Mouse (Mus musculus): ENCODE results near the gene Sbno2. TPM values are rescaled to one million over a fixed set of nuclear protein-coding genes. Genes with fewer than 3 reads are reported as not detected.
A peak's percentile ranks its signal among the peaks of the same experiment; 100 is the strongest.

The Sbno2 gene
- polyA plus RNA-seq, 1 experiment from 2014 or later = 8.3 TPM

- Histone ChIP-seq H3K4me2 (peak overlapping the region; percentile 75), H3K9ac (no peak overlapping the region), H3K4me3 (peak overlapping the region; percentile 91), H3K4me1 (replicated peaks) (peaks cover 52% of the 10 kb centered on the region), H3K27me3 (no peaks in the 10 kb centered on the region), H3K9me3 (replicated peaks) (no peaks in the 10 kb centered on the region), H3K36me3 (no peaks in the 10 kb centered on the region), H3K27ac (0 out of 2 replicates have a peak overlapping the region, but pooled peaks have one; percentile 20)
- WGBS = 49% methylated on average over 11 of the region's 11 CpGs
- no peak for ATAC-seq (replicated peaks; ENCODE audit: insufficient number of reproducible peaks, insufficient read depth, low FRiP score, low read depth)
Observed at GRCm38 (mm10) chr10:80100982-80101381, 4.4 kb downstream of the Sbno2 start.

- Histone ChIP-seq H3K27me3 (no peaks in the 10 kb centered on the region), H3K36me3 (no peaks in the 10 kb centered on the region), H3K4me1 (replicated peaks) (peaks cover 73% of the 10 kb centered on the region), H3K9ac (no peak overlapping the region), H3K4me2 (no peak overlapping the region), H3K9me3 (replicated peaks) (no peaks in the 10 kb centered on the region), H3K4me3 (no peak overlapping the region), H3K27ac (no peak overlapping the region)
- WGBS = 81% methylated on average over 5 of the region's 5 CpGs
- ATAC-seq (replicated peaks; ENCODE audit: insufficient number of reproducible peaks, insufficient read depth, low FRiP score, low read depth) = no peak
Observed at GRCm38 (mm10) chr10:80098630-80099029, 6.7 kb downstream of the Sbno2 start.

- Histone ChIP-seq H3K36me3 (no peaks in the 10 kb centered on the region), H3K4me3 (no peak overlapping the region), H3K4me2 (peak overlapping the region; percentile 17), H3K27me3 (no peaks in the 10 kb centered on the region), H3K9me3 (replicated peaks) (no peaks in the 10 kb centered on the region), H3K27ac (peak overlapping the region; percentile 3; the same call in 1 of the 2 replicates), H3K9ac (0 out of 2 replicates have a peak overlapping the region, but pooled peaks have one; percentile 3), H3K4me1 (replicated peaks) (peaks cover 77% of the 10 kb centered on the region)
- no peak for ATAC-seq (replicated peaks; ENCODE audit: insufficient number of reproducible peaks, insufficient read depth, low FRiP score, low read depth)
- 6% methylated on average over 6 of the region's 7 CpGs for WGBS
Observed at GRCm38 (mm10) chr10:80097275-80097674, 8.1 kb downstream of the Sbno2 start.

- no peak overlapping the region; the same call in 1 of the 2 replicates for H3K9ac ChIP-seq
- 75% methylated on average over 5 of the region's 5 CpGs for WGBS
- no peak; the same call in 1 of the 2 replicates for ATAC-seq (replicated peaks; ENCODE audit: insufficient number of reproducible peaks, insufficient read depth, low FRiP score, low read depth)
- H3K4me1 ChIP-seq (replicated peaks) = peaks cover 68% of the 10 kb centered on the region
- no peak overlapping the region for H3K4me2 ChIP-seq
- H3K4me3 ChIP-seq = no peak overlapping the region
- no peaks in the 10 kb centered on the region for H3K36me3 ChIP-seq
- peak overlapping the region; percentile 24; the same call in 1 of the 2 replicates for H3K27ac ChIP-seq
- no peaks in the 10 kb centered on the region for H3K27me3 ChIP-seq
- H3K9me3 ChIP-seq (replicated peaks) = no peaks in the 10 kb centered on the region
Observed at GRCm38 (mm10) chr10:80095547-80095946, 9.8 kb downstream of the Sbno2 start.

GRCm38 (mm10) chr10:80094684-80095083, 10.7 kb downstream of the Sbno2 start:
- peaks cover 62% of the 10 kb centered on the region for H3K4me1 ChIP-seq (replicated peaks)
- H3K36me3 ChIP-seq = no peaks in the 10 kb centered on the region
- H3K4me3 ChIP-seq = no peak overlapping the region
- no peak overlapping the region for H3K4me2 ChIP-seq
- H3K9ac ChIP-seq = no peak overlapping the region; the same call in 1 of the 2 replicates
- H3K27me3 ChIP-seq = no peaks in the 10 kb centered on the region
- WGBS = 75% methylated on average over 3 of the region's 3 CpGs
- H3K27ac ChIP-seq = no peak overlapping the region
- no peaks in the 10 kb centered on the region for H3K9me3 ChIP-seq (replicated peaks)
- no peak for ATAC-seq (replicated peaks; ENCODE audit: insufficient number of reproducible peaks, insufficient read depth, low FRiP score, low read depth)

GRCm38 (mm10) chr10:80094085-80094484, 11.3 kb downstream of the Sbno2 start:
- Histone ChIP-seq H3K27me3 (no peaks in the 10 kb centered on the region), H3K4me3 (no peak overlapping the region), H3K4me1 (replicated peaks) (peaks cover 58% of the 10 kb centered on the region), H3K9ac (no peak overlapping the region), H3K9me3 (replicated peaks) (no peaks in the 10 kb centered on the region), H3K36me3 (no peaks in the 10 kb centered on the region), H3K4me2 (no peak overlapping the region), H3K27ac (no peak overlapping the region)
- no peak for ATAC-seq (replicated peaks; ENCODE audit: insufficient number of reproducible peaks, insufficient read depth, low FRiP score, low read depth)
- 85% methylated on average over 6 of the region's 6 CpGs for WGBS

- 84% methylated on average over 5 of the region's 5 CpGs for WGBS
- H3K9me3 ChIP-seq (replicated peaks) = no peaks in the 10 kb centered on the region
- no peaks in the 10 kb centered on the region for H3K36me3 ChIP-seq
- ATAC-seq (replicated peaks; ENCODE audit: insufficient number of reproducible peaks, insufficient read depth, low FRiP score, low read depth) = no peak
- H3K9ac ChIP-seq = no peak overlapping the region
- H3K4me2 ChIP-seq = no peak overlapping the region
- no peaks in the 10 kb centered on the region for H3K27me3 ChIP-seq
- no peak overlapping the region for H3K4me3 ChIP-seq
- H3K27ac ChIP-seq = no peak overlapping the region
- H3K4me1 ChIP-seq (replicated peaks) = peaks cover 55% of the 10 kb centered on the region
Observed at GRCm38 (mm10) chr10:80092690-80093089, 12.7 kb downstream of the Sbno2 start.

- Histone ChIP-seq H3K9ac (no peak overlapping the region), H3K4me1 (replicated peaks) (peaks cover 50% of the 10 kb centered on the region), H3K36me3 (no peaks in the 10 kb centered on the region), H3K27ac (no peak overlapping the region), H3K27me3 (no peaks in the 10 kb centered on the region), H3K4me3 (no peak overlapping the region), H3K4me2 (no peak overlapping the region), H3K9me3 (replicated peaks) (no peaks in the 10 kb centered on the region)
- no peak for ATAC-seq (replicated peaks; ENCODE audit: insufficient number of reproducible peaks, insufficient read depth, low FRiP score, low read depth)
- WGBS = 73% methylated on average over 6 of the region's 6 CpGs
Observed at GRCm38 (mm10) chr10:80091527-80091926, 13.8 kb downstream of the Sbno2 start.

- ATAC-seq (replicated peaks; ENCODE audit: insufficient number of reproducible peaks, insufficient read depth, low FRiP score, low read depth) = no peak
Observed at GRCm38 (mm10) chr10:80089146-80089545, 16.2 kb downstream of the Sbno2 start.

GRCm38 (mm10) chr10:80087483-80087882, 17.9 kb downstream of the Sbno2 start:
- Histone ChIP-seq H3K4me3 (no peak overlapping the region), H3K4me2 (no peak overlapping the region), H3K27ac (no peak overlapping the region), H3K4me1 (replicated peaks) (peaks cover 38% of the 10 kb centered on the region), H3K27me3 (no peaks in the 10 kb centered on the region), H3K9me3 (replicated peaks) (no peaks in the 10 kb centered on the region), H3K36me3 (peaks cover 18% of the 10 kb centered on the region), H3K9ac (no peak overlapping the region)
- no peak for ATAC-seq (replicated peaks; ENCODE audit: insufficient number of reproducible peaks, insufficient read depth, low FRiP score, low read depth)
- 83% methylated on average over 8 of the region's 8 CpGs for WGBS

More at GRCm38 (mm10) chr10:80089146-80089545, 16.2 kb downstream of the Sbno2 start:
- Histone ChIP-seq H3K4me3 (no peak overlapping the region), H3K9me3 (replicated peaks) (no peaks in the 10 kb centered on the region), H3K36me3 (0 out of 2 replicates have a peak, but pooled peaks cover 2% of the 10 kb centered on the region), H3K4me1 (replicated peaks) (peaks cover 46% of the 10 kb centered on the region), H3K4me2 (no peak overlapping the region), H3K27me3 (no peaks in the 10 kb centered on the region), H3K27ac (no peak overlapping the region), H3K9ac (no peak overlapping the region)
- 52% methylated on average over 4 of the region's 4 CpGs for WGBS

GRCm38 (mm10) chr10:80086847-80087246, 18.5 kb downstream of the Sbno2 start:
- H3K27ac ChIP-seq = peak overlapping the region; percentile 18
- H3K4me3 ChIP-seq = no peak overlapping the region
- no peaks in the 10 kb centered on the region for H3K27me3 ChIP-seq
- H3K4me1 ChIP-seq (replicated peaks) = peaks cover 38% of the 10 kb centered on the region
- no peak overlapping the region for H3K9ac ChIP-seq
- no peaks in the 10 kb centered on the region for H3K9me3 ChIP-seq (replicated peaks)
- ATAC-seq (replicated peaks; ENCODE audit: insufficient number of reproducible peaks, insufficient read depth, low FRiP score, low read depth) = 0 out of 2 replicates have a peak, but pooled peaks have one; percentile 7
- peaks cover 25% of the 10 kb centered on the region for H3K36me3 ChIP-seq
- no peak overlapping the region for H3K4me2 ChIP-seq
- 52% methylated on average over 3 of the region's 3 CpGs for WGBS

GRCm38 (mm10) chr10:80084817-80085487, 20.4 kb downstream of the Sbno2 start:
- H3K27ac ChIP-seq = peak overlapping the region; percentile 79
- H3K9ac ChIP-seq = peak overlapping the region; percentile 34; the same call in 1 of the 2 replicates
- 29% methylated on average over 9 of the region's 9 CpGs for WGBS
- H3K4me1 ChIP-seq (replicated peaks) = peaks cover 39% of the 10 kb centered on the region
- peak overlapping the region; percentile 27 for H3K4me2 ChIP-seq
- H3K9me3 ChIP-seq (replicated peaks) = no peaks in the 10 kb centered on the region
- H3K4me3 ChIP-seq = no peak overlapping the region
- ATAC-seq (replicated peaks; ENCODE audit: insufficient number of reproducible peaks, insufficient read depth, low FRiP score, low read depth) = peak; percentile 51
- peaks cover 38% of the 10 kb centered on the region for H3K36me3 ChIP-seq
- H3K27me3 ChIP-seq = no peaks in the 10 kb centered on the region
